Mouse (Mus musculus): Measurements from ENCODE around the gene Olfr1392. TPM values are rescaled to one million over a fixed set of nuclear protein-coding genes. Genes with fewer than 3 reads are reported as not detected.
"Not testable (repeated sequence)": the region's sequence is repeated elsewhere in the genome, so short reads cannot be mapped to it uniquely, and the experiment has no call there.

Gene Olfr1392
- polyA plus RNA-seq, 1 experiment = 0.29 TPM

DNA sequence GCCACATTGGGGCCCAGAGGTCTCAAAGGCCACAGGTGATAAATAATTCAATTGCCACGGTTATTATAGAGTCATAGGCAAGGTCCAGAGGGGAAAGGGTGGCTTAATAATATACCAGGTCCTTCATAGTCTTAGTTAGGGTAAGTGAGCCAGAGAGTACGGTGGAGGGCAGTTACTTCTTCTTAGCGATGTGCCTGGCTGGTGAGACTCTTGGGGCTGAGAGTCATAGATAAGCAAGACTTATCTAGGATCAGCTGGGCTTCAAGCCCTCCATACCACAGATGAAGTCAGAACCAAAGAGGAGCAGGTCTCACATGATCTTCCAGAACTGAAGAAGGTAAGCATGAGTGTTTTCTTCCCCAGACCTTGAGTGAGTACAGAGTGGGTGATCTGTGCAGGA, 6.9 kb upstream of the Olfr1392 start, which contains the start of gene Olfr1393:
Gene Olfr1393 (plus strand): TSS at position 83 of the 400 bp plus-strand sequence.
- DNase-seq (ENCODE audit: low read depth, low spot score) = no peak
- 70% methylated on average over 3 of the region's 3 CpGs for WGBS

GRCm38 (mm10) chr11:49287251-49287650, 2.2 kb downstream of the Olfr1392 start:
- no peak for DNase-seq (ENCODE audit: low read depth, low spot score)
- WGBS = 64% methylated on average over 2 of the region's 2 CpGs

- WGBS = 75% methylated on average over 3 of the region's 3 CpGs
- DNase-seq (ENCODE audit: low read depth, low spot score) = no peak
These were observed 7.7 kb downstream of the Olfr1392 start for GRCm38 (mm10) chr11:49292777-49293176.

DNA sequence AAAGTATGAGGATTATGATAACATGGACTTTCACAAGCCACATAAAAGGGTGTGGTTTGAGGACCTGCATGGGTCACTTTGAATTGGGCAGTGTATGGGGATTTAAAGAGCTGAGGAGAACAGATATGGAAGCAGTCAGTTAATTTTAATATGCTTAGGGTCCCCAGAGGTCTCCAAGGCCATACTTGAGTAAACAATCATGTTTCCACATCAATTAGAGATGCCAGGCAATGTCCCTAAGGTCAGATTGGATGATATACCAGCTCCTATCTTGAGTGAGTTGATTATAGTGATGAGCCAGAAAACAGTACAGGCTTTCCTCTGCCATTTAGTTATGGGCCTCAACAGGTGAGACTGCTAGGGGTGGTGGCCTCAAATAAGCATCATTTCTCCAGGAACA, 19.4 kb downstream of the Olfr1392 start, which contains the start of gene Olfr10:
Gene Olfr10 (plus strand): TSS at position 301 of the 400 bp plus-strand sequence.
- no peak for DNase-seq (ENCODE audit: low read depth, low spot score)

DNA sequence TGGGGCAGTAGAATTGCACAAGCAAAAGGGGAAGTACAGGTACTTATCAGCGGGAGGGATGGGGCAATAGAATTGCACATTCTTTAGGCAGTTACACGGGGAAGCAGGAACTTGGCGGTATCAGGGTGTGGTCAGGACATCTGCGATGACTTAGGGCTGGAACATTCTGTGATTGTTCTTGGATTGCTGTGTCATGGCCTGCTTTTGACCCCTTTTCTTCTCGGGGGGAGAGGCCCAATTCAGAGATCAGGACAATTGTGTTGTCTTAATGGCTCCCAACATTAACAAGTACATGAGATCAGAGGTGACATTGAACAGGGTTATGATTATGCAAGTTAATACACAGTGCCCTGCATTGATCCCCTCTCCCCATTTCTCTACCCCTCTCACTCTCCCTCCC, 23.5 kb downstream of the Olfr1392 start:
- not testable (repeated sequence) for DNase-seq (ENCODE audit: low read depth, low spot score)
- WGBS = 39% methylated on average over 5 of the region's 5 CpGs

- 69% methylated on average over 2 of the region's 2 CpGs for WGBS
- no peak for DNase-seq (ENCODE audit: low read depth, low spot score)
These were observed 37.4 kb downstream of the Olfr1392 start, which contains the start of gene Olfr1391 for GRCm38 (mm10) chr11:49322442-49322841. Gene Olfr1391, plus strand, starts transcription at chr11:49322742.

- WGBS = 77% methylated on average over 3 of the region's 3 CpGs
- DNase-seq (ENCODE audit: low read depth, low spot score) = no peak
These were observed 41.6 kb downstream of the Olfr1392 start for GRCm38 (mm10) chr11:49326726-49327125.

GRCm38 (mm10) chr11:49329686-49330085, 44.6 kb downstream of the Olfr1392 start:
- 66% methylated on average over 1 of the region's 1 CpGs for WGBS

DNA sequence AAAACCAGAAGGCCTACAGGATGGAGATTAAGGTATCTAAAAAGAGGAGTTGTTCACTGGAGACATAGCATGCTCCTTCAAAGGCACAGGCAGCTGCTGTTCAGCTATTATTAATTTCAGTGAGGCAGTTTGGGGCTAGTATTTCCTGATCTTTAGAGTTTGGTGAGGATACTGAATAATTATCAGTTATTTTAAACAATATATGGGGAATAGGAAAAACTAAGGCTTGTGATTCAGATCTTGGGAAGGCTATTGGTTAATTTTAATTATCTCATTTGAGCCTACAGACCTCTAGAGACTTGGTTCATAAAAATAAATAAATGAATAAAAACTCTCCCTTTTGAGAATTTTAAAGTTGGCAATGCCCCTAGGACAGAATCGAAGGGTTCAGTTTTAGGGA, 49.8 kb downstream of the Olfr1392 start, which contains the start of gene Olfr1390:
Gene Olfr1390 (plus strand): TSS at position 301 of the 400 bp plus-strand sequence.
- 82% methylated on average over 1 of the region's 1 CpGs for WGBS
- DNase-seq (ENCODE audit: low read depth, low spot score) = no peak

More at GRCm38 (mm10) chr11:49329686-49330085, 44.6 kb downstream of the Olfr1392 start:
- DNase-seq (ENCODE audit: low read depth, low spot score) = no peak

GRCm38 (mm10) chr11:49337150-49337832, 52.2 kb downstream of the Olfr1392 start:
- no peak for DNase-seq (ENCODE audit: low read depth, low spot score)
- 54% methylated on average over 4 of the region's 4 CpGs for WGBS

Other genes with a start within 250 kb of the Olfr1392 start
- gene 9930111J21Rik2, start 234.0 kb upstream of the Olfr1392 start, polyA plus RNA-seq (2012; rRNA removed) = 0.42 and 1.9 TPM in 2 replicates
- gene Tgtp2, start 221.1 kb upstream of the Olfr1392 start, polyA plus RNA-seq (2012; rRNA removed) = 20.1 and 21.4 TPM in 2 replicates
- gene Ifi47, start 208.7 kb upstream of the Olfr1392 start, polyA plus RNA-seq (2012; rRNA removed) = 26.9 and 30.2 TPM in 2 replicates
- not detected in 2 replicates for gene Olfr1396, start 170.4 kb upstream of the Olfr1392 start, polyA plus RNA-seq (2012; rRNA removed)
- not detected in 2 replicates for gene Olfr1395, start 143.0 kb upstream of the Olfr1392 start, polyA plus RNA-seq (2012; rRNA removed)
- gene Olfr1394, start 130.9 kb upstream of the Olfr1392 start, polyA plus RNA-seq (2012; rRNA removed) = not detected in 2 replicates
- gene Btnl9, start 98.1 kb upstream of the Olfr1392 start, polyA plus RNA-seq (2012; rRNA removed) = 0.10 and 0.30 TPM in 2 replicates
- gene Zfp62, start 82.0 kb upstream of the Olfr1392 start, polyA plus RNA-seq (2012; rRNA removed) = 1.1 and 1.8 TPM in 2 replicates
- gene Mgat1, start 41.1 kb upstream of the Olfr1392 start, polyA plus RNA-seq (2012; rRNA removed) = 120 and 150 TPM in 2 replicates
- gene Olfr1393, start 7.0 kb upstream of the Olfr1392 start, polyA plus RNA-seq (2012; rRNA removed) = 0.19 and 0.32 TPM in 2 replicates
- gene Olfr10, start 19.5 kb downstream of the Olfr1392 start, polyA plus RNA-seq (2012; rRNA removed) = not detected in 2 replicates
- gene Olfr1391, start 37.5 kb downstream of the Olfr1392 start, polyA plus RNA-seq (2012; rRNA removed) = not detected in 2 replicates
- not detected in 2 replicates for gene Olfr1390, start 49.9 kb downstream of the Olfr1392 start, polyA plus RNA-seq (2012; rRNA removed)
- not detected in 2 replicates for gene Olfr1389, start 137.8 kb downstream of the Olfr1392 start, polyA plus RNA-seq (2012; rRNA removed)
- gene Olfr1388, start 151.3 kb downstream of the Olfr1392 start, polyA plus RNA-seq (2012; rRNA removed) = 0.31 and 1.8 TPM in 2 replicates
- gene Olfr1387, start 170.1 kb downstream of the Olfr1392 start, polyA plus RNA-seq (2012; rRNA removed) = not detected in 2 replicates
- not detected in 2 replicates for gene Olfr1386, start 179.8 kb downstream of the Olfr1392 start, polyA plus RNA-seq (2012; rRNA removed)
- not detected in 2 replicates for gene Olfr1385, start 203.8 kb downstream of the Olfr1392 start, polyA plus RNA-seq (2012; rRNA removed)
- gene Olfr1384, start 221.4 kb downstream of the Olfr1392 start, polyA plus RNA-seq (2012; rRNA removed) = not detected in 2 replicates
- gene Olfr1383, start 234.4 kb downstream of the Olfr1392 start, polyA plus RNA-seq (2012; rRNA removed) = not detected in 2 replicates
- gene Olfr1382, start 243.0 kb downstream of the Olfr1392 start, polyA plus RNA-seq (2012; rRNA removed) = not detected in 2 replicates

Data from large intestine, adult 2 months (tissue).